Mouse (Mus musculus): ENCODE results near the gene Nudcd3. TPM values are rescaled to one million over a fixed set of nuclear protein-coding genes. Genes with fewer than 3 reads are reported as not detected.

Nudcd3 gene
- polyA plus RNA-seq, 2 experiments, result 9.3 to 10.2 TPM

DNA sequence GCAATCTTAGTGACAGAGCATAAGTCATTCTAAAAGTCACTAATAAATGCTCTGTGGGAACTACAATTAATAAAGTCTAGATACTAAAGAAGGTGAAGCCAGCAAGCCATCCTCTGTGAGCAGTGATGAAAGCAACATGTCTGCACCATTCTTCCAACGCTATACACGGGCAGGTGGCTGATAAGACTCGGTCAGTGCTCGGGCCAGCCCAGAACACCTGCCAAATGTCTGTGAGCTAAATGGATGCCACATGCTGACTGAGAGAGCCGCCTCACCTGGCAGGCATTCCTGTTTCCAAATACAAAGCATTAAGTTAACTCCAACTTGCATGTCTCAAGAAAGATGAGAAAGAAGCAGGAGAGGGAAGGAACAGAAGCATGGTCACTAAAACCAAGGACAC is 43.1 kb downstream of the Nudcd3 start:
- Histone ChIP-seq H3K36me3 (replicated peaks; ENCODE audit: control insufficient read depth, insufficient read depth, low read depth) (no peaks in the 10 kb centered on the region), H3K27ac (no peak overlapping the region), H3K4me1 (replicated peaks; ENCODE audit: control insufficient read depth in 2 of 2, insufficient read depth in 2 of 2, low read length in 1 of 2) (peaks cover 0 to 14% of the 10 kb centered on the region in 2 experiments; a peak in 2 of 4 replicates), H3K27me3 (ENCODE audit: control insufficient read depth, insufficient read depth, low read length) (no peaks in the 10 kb centered on the region), H3K4me2 (ENCODE audit: low read depth) (no peak overlapping the region), H3K9ac (replicated peaks) (no peak overlapping the region), H3K4me3 (ENCODE audit: insufficient read depth in 1 of 2, low read depth in 2 of 2, low read length in 2 of 2) (no peak overlapping the region), H3K9me3 (ENCODE audit: control insufficient read depth, low read length) (no peaks in the 10 kb centered on the region)
- DNase-seq (ENCODE audit: low read depth in 3 of 3, low spot score in 3 of 3), result no peak
- TF ChIP-seq EP300 (IDR thresholded peaks at IDR 0.05; ENCODE audit: low read depth) (no peak), CTCF (IDR thresholded peaks at IDR 0.05; ENCODE audit: low read depth) (no peak)
- WGBS (ENCODE audit: insufficient replicate concordance), result 65% methylated on average over 5 of the region's 5 CpGs
- no peak for ATAC-seq (ENCODE audit: insufficient read depth)

- no peak overlapping the region for H3K27ac ChIP-seq
- H3K27me3 ChIP-seq (ENCODE audit: control insufficient read depth, insufficient read depth, low read length), result no peaks in the 10 kb centered on the region
- DNase-seq (ENCODE audit: low read depth in 3 of 3, low spot score in 3 of 3), result no peak
- H3K4me3 ChIP-seq (ENCODE audit: insufficient read depth in 1 of 2, low read depth in 2 of 2, low read length in 2 of 2), result no peak overlapping the region
- H3K4me2 ChIP-seq (ENCODE audit: low read depth), result no peak overlapping the region
- no peak for ATAC-seq (ENCODE audit: insufficient read depth)
- peaks cover 0 to 14% of the 10 kb centered on the region in 2 experiments; a peak in 2 of 4 replicates for H3K4me1 ChIP-seq (replicated peaks; ENCODE audit: control insufficient read depth in 2 of 2, insufficient read depth in 2 of 2, low read length in 1 of 2)
- no peak overlapping the region for H3K9ac ChIP-seq (replicated peaks)
- no peak for TF ChIP-seq EP300 (IDR thresholded peaks at IDR 0.05; ENCODE audit: low read depth)
- TF ChIP-seq CTCF (IDR thresholded peaks at IDR 0.05; ENCODE audit: low read depth), result no peak
- no peaks in the 10 kb centered on the region for H3K36me3 ChIP-seq (replicated peaks; ENCODE audit: control insufficient read depth, insufficient read depth, low read depth)
- no peaks in the 10 kb centered on the region for H3K9me3 ChIP-seq (ENCODE audit: control insufficient read depth, low read length)
- WGBS (ENCODE audit: insufficient replicate concordance), result 70% methylated on average over 5 of the region's 5 CpGs
These were observed 43.6 kb downstream of the Nudcd3 start for GRCm38 (mm10) chr11:6156651-6157050.

DNA sequence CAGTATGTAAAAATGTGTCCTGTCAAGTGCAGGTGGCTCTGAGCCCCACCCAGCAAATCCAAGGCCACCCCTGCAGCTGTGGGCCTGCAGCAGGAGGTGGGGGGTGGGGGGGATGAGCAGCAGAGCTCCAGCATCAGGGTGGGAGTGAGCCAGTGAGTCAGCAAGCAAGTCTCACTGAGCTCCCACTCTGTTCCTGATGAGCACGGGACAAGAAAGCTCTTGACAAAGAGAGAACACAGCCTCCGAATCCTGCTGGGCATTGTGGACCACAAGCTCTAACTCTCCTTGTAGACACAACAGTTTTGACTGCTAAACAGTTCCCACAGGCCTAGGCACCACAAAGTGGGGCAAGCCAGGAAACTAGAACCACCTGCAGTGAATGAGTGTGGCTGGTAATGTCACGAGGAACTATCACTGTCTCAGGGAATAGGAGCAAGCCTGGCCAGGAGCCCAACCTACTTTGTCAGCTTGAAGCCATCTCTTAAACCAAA is 46.0 kb downstream of the Nudcd3 start:
- TF ChIP-seq CTCF (IDR thresholded peaks at IDR 0.05; ENCODE audit: low read depth) (no peak), EP300 (IDR thresholded peaks at IDR 0.05; ENCODE audit: low read depth) (no peak)
- no peaks in the 10 kb centered on the region for H3K27me3 ChIP-seq (ENCODE audit: control insufficient read depth, insufficient read depth, low read length)
- H3K9ac ChIP-seq (replicated peaks), result no peak overlapping the region
- H3K36me3 ChIP-seq (replicated peaks; ENCODE audit: control insufficient read depth, insufficient read depth, low read depth), result peaks cover 4% of the 10 kb centered on the region
- 45% methylated on average over 3 of the region's 3 CpGs for WGBS (ENCODE audit: insufficient replicate concordance)
- H3K27ac ChIP-seq, result no peak overlapping the region
- no peak overlapping the region for H3K4me2 ChIP-seq (ENCODE audit: low read depth)
- peaks cover 0 to 3% of the 10 kb centered on the region in 2 experiments; a peak in 1 of 4 replicates for H3K4me1 ChIP-seq (replicated peaks; ENCODE audit: control insufficient read depth in 2 of 2, insufficient read depth in 2 of 2, low read length in 1 of 2)
- no peaks in the 10 kb centered on the region for H3K9me3 ChIP-seq (ENCODE audit: control insufficient read depth, low read length)
- no peak for ATAC-seq (ENCODE audit: insufficient read depth)
- no peak for DNase-seq (ENCODE audit: low read depth in 3 of 3, low spot score in 3 of 3)
- H3K4me3 ChIP-seq (ENCODE audit: insufficient read depth in 1 of 2, low read depth in 2 of 2, low read length in 2 of 2), result no peak overlapping the region

DNA sequence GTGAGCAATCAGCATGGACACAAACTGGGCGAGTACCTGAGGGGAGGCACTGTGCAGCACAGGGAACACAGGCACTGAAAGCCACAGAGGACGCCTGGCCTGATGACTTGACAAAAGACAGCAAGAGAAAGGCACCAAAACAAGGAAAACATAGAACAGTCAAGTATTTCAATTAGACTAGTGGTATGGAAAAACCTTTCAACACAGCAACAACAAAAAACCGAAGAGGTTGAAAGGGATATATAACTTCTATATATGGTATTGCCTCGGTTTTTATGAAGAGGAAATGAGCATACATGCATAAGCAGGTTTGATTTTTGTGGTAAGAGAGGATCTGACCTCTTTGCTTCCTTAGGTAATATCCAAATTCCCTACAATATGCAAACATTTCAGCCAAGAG is 47.4 kb downstream of the Nudcd3 start:
- no peak overlapping the region for H3K27ac ChIP-seq
- H3K36me3 ChIP-seq (replicated peaks; ENCODE audit: control insufficient read depth, insufficient read depth, low read depth), result peaks cover 10% of the 10 kb centered on the region
- no peak overlapping the region for H3K9ac ChIP-seq (replicated peaks)
- H3K27me3 ChIP-seq (ENCODE audit: control insufficient read depth, insufficient read depth, low read length), result no peaks in the 10 kb centered on the region
- no peak overlapping the region for H3K4me2 ChIP-seq (ENCODE audit: low read depth)
- 57% methylated on average over 4 of the region's 4 CpGs for WGBS (ENCODE audit: insufficient replicate concordance)
- H3K4me1 ChIP-seq (replicated peaks; ENCODE audit: control insufficient read depth in 2 of 2, insufficient read depth in 2 of 2, low read length in 1 of 2), result no peaks in the 10 kb centered on the region
- TF ChIP-seq EP300 (IDR thresholded peaks at IDR 0.05; ENCODE audit: low read depth) (no peak), CTCF (IDR thresholded peaks at IDR 0.05; ENCODE audit: low read depth) (no peak)
- DNase-seq (ENCODE audit: low read depth in 3 of 3, low spot score in 3 of 3), result no peak
- H3K9me3 ChIP-seq (ENCODE audit: control insufficient read depth, low read length), result no peaks in the 10 kb centered on the region
- H3K4me3 ChIP-seq (ENCODE audit: insufficient read depth in 1 of 2, low read depth in 2 of 2, low read length in 2 of 2), result no peak overlapping the region
- no peak for ATAC-seq (ENCODE audit: insufficient read depth)

DNA sequence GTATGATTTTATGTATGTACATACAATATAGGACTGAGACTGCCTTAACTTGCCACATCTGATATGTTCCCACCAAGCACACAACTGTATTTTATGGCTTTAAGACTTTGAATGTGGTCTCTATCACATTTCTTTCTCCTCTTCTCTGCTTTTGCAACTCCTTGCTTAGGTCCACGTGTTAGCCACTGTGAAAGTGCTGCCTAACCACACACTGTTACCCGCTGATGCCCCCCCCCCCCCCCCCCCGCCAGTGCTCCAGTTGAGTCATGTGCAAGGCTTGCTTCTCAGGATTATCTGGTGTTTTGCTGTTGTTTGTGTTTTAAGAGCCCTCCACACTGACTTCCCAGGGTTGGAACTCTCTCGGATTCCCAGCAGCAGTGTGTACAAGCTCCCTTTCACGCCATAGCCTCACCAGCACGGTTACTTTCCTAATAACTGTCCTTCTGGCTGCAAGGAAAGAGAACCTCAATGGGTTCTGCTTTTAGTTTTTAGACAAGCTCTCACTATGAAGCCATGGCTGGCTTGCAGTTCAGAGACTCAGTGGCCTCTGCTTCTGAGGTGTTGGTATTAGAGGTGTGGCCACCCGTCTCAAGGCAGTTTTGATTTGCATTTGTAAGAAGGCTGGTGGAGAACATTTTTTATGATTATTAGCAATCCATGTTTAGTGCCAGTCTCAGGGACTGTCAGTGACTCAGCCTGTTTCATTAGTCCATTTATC is 61.8 kb downstream of the Nudcd3 start:
- Histone ChIP-seq H3K9ac (replicated peaks) (no peak overlapping the region), H3K4me1 (replicated peaks; ENCODE audit: control insufficient read depth in 2 of 2, insufficient read depth in 2 of 2, low read length in 1 of 2) (no peaks in the 10 kb centered on the region), H3K27me3 (ENCODE audit: control insufficient read depth, insufficient read depth, low read length) (no peaks in the 10 kb centered on the region), H3K27ac (no peak overlapping the region), H3K4me2 (ENCODE audit: low read depth) (no peak overlapping the region), H3K36me3 (replicated peaks; ENCODE audit: control insufficient read depth, insufficient read depth, low read depth) (no peaks in the 10 kb centered on the region), H3K9me3 (ENCODE audit: control insufficient read depth, low read length) (no peaks in the 10 kb centered on the region), H3K4me3 (ENCODE audit: insufficient read depth in 1 of 2, low read depth in 2 of 2, low read length in 2 of 2) (no peak overlapping the region)
- 61% methylated on average over 7 of the region's 7 CpGs for WGBS (ENCODE audit: insufficient replicate concordance)
- TF ChIP-seq EP300 (IDR thresholded peaks at IDR 0.05; ENCODE audit: low read depth), result no peak
- no peak for TF ChIP-seq CTCF (IDR thresholded peaks at IDR 0.05; ENCODE audit: low read depth)
- no peak for DNase-seq (ENCODE audit: low read depth in 3 of 3, low spot score in 3 of 3)
- ATAC-seq (ENCODE audit: insufficient read depth), result no peak
